13 mouse cellular contexts compared by ENCODE assay signal in the genomic region with DNA sequence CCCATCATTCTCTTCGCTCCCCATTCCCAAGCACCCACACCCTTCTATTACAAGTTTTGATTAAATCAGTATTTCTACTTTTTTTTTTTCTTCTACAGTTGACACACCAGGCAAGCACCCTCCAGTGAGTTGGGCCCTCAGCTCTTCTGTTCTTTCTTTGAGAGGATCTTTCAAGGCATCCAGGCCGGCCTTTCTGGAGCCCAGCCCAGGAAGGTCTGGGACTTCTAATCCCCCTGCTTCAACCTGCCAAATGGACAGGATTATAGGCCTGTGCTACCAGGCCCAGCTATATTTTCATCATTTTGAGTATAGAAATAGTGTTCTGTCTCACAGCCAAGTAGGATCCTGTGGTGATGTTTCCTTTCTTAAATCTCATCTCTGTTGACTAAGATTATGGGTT.
"Had no signal": no experiment of that assay in that cellular context is flagged by ENCODE, and none has a peak within 500 bp of the region (broad histone marks: within the 10 kb centered on the region; RNA-seq: fewer than 3 reads in every experiment).

No protein-coding gene starts in this region.

- DNase-seq: gastrocnemius, adult 2 months; gastrocnemius, postnatal 10 days; gastrocnemius, postnatal 25 days; heart, postnatal 10 days; heart, postnatal 4 days; kidney, adult 18-20 months; kidney, adult 8-10 months; kidney, postnatal 10 days; kidney, postnatal 25 days; kidney, postnatal 4 days; liver; liver, embryonic 13.5 days; liver, postnatal 0 days had no signal
